Mouse (Mus musculus) lung, adult 2 months (tissue): ENCODE results near the gene Hspa4. TPM values are rescaled to one million over a fixed set of nuclear protein-coding genes. Genes with fewer than 3 reads are reported as not detected.

Experiments used
- DNase-seq: peaks from one replicate; pipeline ENCODE4 v3.0.0; 2022
- H3K4me1 ChIP-seq: fragments of 200-500 bp; 2 replicates; pipeline ENCODE4 v1.6.1; 2011; ENCODE audit warnings: low read length; ENCODE audit not compliant: control insufficient read depth, insufficient read depth
- H3K4me3 ChIP-seq: fragments of 200-500 bp; replicated peaks from 2 replicates; pipeline ENCODE3; 2011; ENCODE audit warnings: low read depth, mild to moderate bottlenecking, control low read depth, low read length; ENCODE audit errors: extremely low read depth
- CTCF ChIP-seq: fragments of 200-500 bp; IDR thresholded peaks from 2 replicates; pipeline ENCODE4 v1.5.1; 2011; ENCODE audit warnings: mild to moderate bottlenecking, low read length, control low read depth; ENCODE audit not compliant: insufficient read depth
- POLR2A ChIP-seq: fragments of 200-500 bp; IDR thresholded peaks from 2 replicates; pipeline ENCODE4 v1.6.1; 2011; ENCODE audit warnings: low read depth, mild to moderate bottlenecking, control low read depth, low read length, borderline replicate concordance; ENCODE audit errors: extremely low read depth
- WGBS: fragments of 180-500 bp; shearing (Covaris S2); methylation state at CpG from one replicate; pipeline ENCODE4 v1.1.7; 2018; 5-methylcytosine and 5-hydroxymethylcytosine counted together
- polyA plus RNA-seq: library from polyadenylated mRNA; depleted of rRNA; stranded (reverse); fragments of >200 nt; gene quantifications from 2 replicates; pipeline ENCODE4 v1.2.3, GENCODE M21; 2012; rRNA removed

Hspa4 gene
- polyA plus RNA-seq, 1 experiment: 22.0 TPM

DNA sequence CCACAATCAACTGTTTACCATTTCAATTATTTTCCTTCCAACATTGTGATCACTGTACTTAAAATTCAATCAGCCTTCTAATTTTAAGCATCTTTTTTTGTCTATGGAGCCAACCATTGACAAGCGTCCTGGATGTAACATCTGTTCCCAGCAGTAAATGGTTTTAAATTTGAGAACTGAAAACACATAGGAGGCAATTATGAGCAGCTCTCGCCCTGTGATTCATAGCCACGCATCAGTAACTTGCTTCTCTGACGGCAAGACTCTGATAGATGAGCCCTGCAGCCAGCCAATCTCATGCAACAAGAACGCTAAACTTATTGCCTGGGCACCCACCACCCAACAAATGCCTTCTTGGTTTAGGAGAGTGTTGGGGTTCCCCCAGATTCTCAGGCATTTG, 68.4 kb downstream of the Hspa4 start:
- H3K4me1 ChIP-seq: no peaks in the 10 kb centered on the region
- DNase-seq: no peak
- no peak for TF ChIP-seq CTCF
- TF ChIP-seq POLR2A: no peak
- 78% methylated on average over 5 of the region's 5 CpGs for WGBS
- no peak overlapping the region for H3K4me3 ChIP-seq

- WGBS: 82% methylated on average over 3 of the region's 3 CpGs
- TF ChIP-seq POLR2A (no peak), CTCF (no peak)
- DNase-seq: no peak
- Histone ChIP-seq H3K4me3 (no peak overlapping the region), H3K4me1 (no peaks in the 10 kb centered on the region)
Measured at GRCm38 (mm10) chr11:53229011-53229410, 71.2 kb downstream of the Hspa4 start.

DNA sequence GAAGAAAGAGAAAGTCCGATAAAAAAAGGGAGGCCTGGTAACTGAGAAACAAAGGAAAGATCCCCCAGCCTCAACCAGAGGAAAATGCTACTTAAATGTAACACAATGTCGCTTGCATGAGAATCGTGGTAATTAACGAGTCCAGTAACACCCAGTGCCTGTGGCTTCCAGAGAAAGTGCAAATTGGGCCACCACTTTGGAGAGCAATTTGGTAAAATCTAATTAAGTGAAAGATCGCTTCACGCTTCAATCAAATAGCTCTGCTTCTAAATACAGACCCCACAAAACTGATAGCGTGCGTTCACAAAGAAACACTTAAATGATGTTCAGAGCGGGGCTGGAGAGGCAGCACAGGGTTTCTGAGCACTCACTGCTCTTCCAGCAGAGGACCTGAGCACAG, 89.4 kb downstream of the Hspa4 start:
- WGBS: 81% methylated on average over 9 of the region's 9 CpGs
- Histone ChIP-seq H3K4me3 (no peak overlapping the region), H3K4me1 (no peaks in the 10 kb centered on the region)
- no peak for DNase-seq
- TF ChIP-seq CTCF: no peak
- TF ChIP-seq POLR2A: no peak

Other genes starting within 250 kb of the Hspa4 start
- 3.0 and 5.1 TPM in 2 replicates for gene Zcchc10, start 24.2 kb upstream of the Hspa4 start, polyA plus RNA-seq
- 14.0 and 20.4 TPM in 2 replicates for gene Aff4, start 50.4 kb upstream of the Hspa4 start, polyA plus RNA-seq
- gene Leap2, start 122.7 kb upstream of the Hspa4 start, polyA plus RNA-seq: not detected in 2 replicates
- gene Uqcrq, start 130.4 kb upstream of the Hspa4 start, polyA plus RNA-seq: 238 and 276 TPM in 2 replicates
- 0.83 and 0.97 TPM in 2 replicates for gene Gdf9, start 130.6 kb upstream of the Hspa4 start, polyA plus RNA-seq
- gene Gm10447, start 156.7 kb upstream of the Hspa4 start, polyA plus RNA-seq: 0.25 TPM in 2 replicates
- 3.0 and 3.2 TPM in 2 replicates for gene Shroom1, start 156.7 kb upstream of the Hspa4 start, polyA plus RNA-seq
- gene Gm9837, start 170.0 kb upstream of the Hspa4 start, polyA plus RNA-seq: not detected in 2 replicates
- not detected in 2 replicates for gene Gm9945, start 179.7 kb upstream of the Hspa4 start, polyA plus RNA-seq
- 0.86 and 0.98 TPM in 2 replicates for gene Sowaha, start 179.8 kb upstream of the Hspa4 start, polyA plus RNA-seq
- gene Sept8, start 218.8 kb upstream of the Hspa4 start, polyA plus RNA-seq: 40.8 and 49.5 TPM in 2 replicates